Mouse (Mus musculus): Measurements from ENCODE around the gene Rbm48.
"Not testable (repeated sequence)": the region's sequence is repeated elsewhere in the genome, so short reads cannot be mapped to it uniquely, and the experiment has no call there.

The Rbm48 gene

GRCm38 (mm10) chr5:3596399-3596766 is at the start of gene Rbm48:
Gene Rbm48, minus strand, starts transcription at chr5:3596585.
- in situ Hi-C loops (cut with MboI), result no loop called here

GRCm38 (mm10) chr5:3645326-3645725 is 48.9 kb upstream of the Rbm48 start:
- in situ Hi-C loops (cut with MboI), result no loop called here

GRCm38 (mm10) chr5:3644621-3645020 is 48.2 kb upstream of the Rbm48 start:
- in situ Hi-C loops (cut with MboI), result no loop called here

- in situ Hi-C loops (cut with MboI), result no loop called here
Measured at GRCm38 (mm10) chr5:3635286-3635685, 38.9 kb upstream of the Rbm48 start.

GRCm38 (mm10) chr5:3633951-3634350 is 37.6 kb upstream of the Rbm48 start:
- in situ Hi-C loops (cut with MboI), result no loop called here

GRCm38 (mm10) chr5:3633315-3633714 is 36.9 kb upstream of the Rbm48 start:
- in situ Hi-C loops (cut with MboI), result no loop called here

GRCm38 (mm10) chr5:3632285-3632684 is 35.9 kb upstream of the Rbm48 start:
- in situ Hi-C loops (cut with MboI), result no loop called here

- in situ Hi-C loops (cut with MboI), result no loop called here
Measured at GRCm38 (mm10) chr5:3631512-3632271, 35.3 kb upstream of the Rbm48 start.

- in situ Hi-C loops (cut with MboI), result no loop called here
Measured at GRCm38 (mm10) chr5:3630055-3630454, 33.7 kb upstream of the Rbm48 start.

GRCm38 (mm10) chr5:3620486-3620885 is 24.1 kb upstream of the Rbm48 start:
- in situ Hi-C loops (cut with MboI), result no loop called here

- in situ Hi-C loops (cut with MboI), result not testable (repeated sequence)
Measured at GRCm38 (mm10) chr5:3611835-3612234, 15.4 kb upstream of the Rbm48 start.

- in situ Hi-C loops (cut with MboI), result no loop called here
Measured at GRCm38 (mm10) chr5:3609241-3609640, 12.9 kb upstream of the Rbm48 start.

- in situ Hi-C loops (cut with MboI), result no loop called here
Measured at GRCm38 (mm10) chr5:3607114-3607513, 10.7 kb upstream of the Rbm48 start.

- in situ Hi-C loops (cut with MboI), result no loop called here
Measured at GRCm38 (mm10) chr5:3600790-3601189, 4.4 kb upstream of the Rbm48 start.

GRCm38 (mm10) chr5:3600298-3600697 is 3.9 kb upstream of the Rbm48 start:
- in situ Hi-C loops (cut with MboI), result no loop called here

- in situ Hi-C loops (cut with MboI), result no loop called here
Measured at GRCm38 (mm10) chr5:3598766-3599165, 2.4 kb upstream of the Rbm48 start.

- in situ Hi-C loops (cut with MboI), result no loop called here
Measured at GRCm38 (mm10) chr5:3597171-3597570, 786 bp upstream of the Rbm48 start.

GRCm38 (mm10) chr5:3595693-3596398 is 539 bp downstream of the Rbm48 start, which contains the start of gene Pex1:
Gene Pex1, plus strand, starts transcription at chr5:3596066.
- in situ Hi-C loops (cut with MboI), result no loop called here

GRCm38 (mm10) chr5:3579066-3579465 is 17.3 kb downstream of the Rbm48 start:
- in situ Hi-C loops (cut with MboI), result no loop called here

- in situ Hi-C loops (cut with MboI), result no loop called here
Measured at GRCm38 (mm10) chr5:3577939-3578338, 18.4 kb downstream of the Rbm48 start.

GRCm38 (mm10) chr5:3574825-3575224 is 21.6 kb downstream of the Rbm48 start:
- in situ Hi-C loops (cut with MboI), result no loop called here

GRCm38 (mm10) chr5:3571266-3571665 is 25.1 kb downstream of the Rbm48 start, which contains the start of gene 1700109H08Rik:
Gene 1700109H08Rik, plus strand, starts transcription at chr5:3571566.
- in situ Hi-C loops (cut with MboI), result no loop called here

- in situ Hi-C loops (cut with MboI), result no loop called here
Measured at GRCm38 (mm10) chr5:3554198-3554597, 42.2 kb downstream of the Rbm48 start.
